Mouse (Mus musculus) adrenal gland, postnatal 25 days (tissue): ENCODE measurements around the gene Duox2. TPM values are rescaled to one million over a fixed set of nuclear protein-coding genes. Genes with fewer than 3 reads are reported as not detected.
A peak's percentile ranks its signal among the peaks of the same experiment; 100 is the strongest.

ENCODE experiments used
- DNase-seq: peaks from one replicate; pipeline ENCODE4 v3.0.0; 2021; ENCODE audit warnings: mixed read lengths
- total RNA-seq: library from RNA; stranded (reverse); gene quantifications from 2 replicates; pipeline ENCODE4 v1.2.3, GENCODE M21; 2021

Gene Duox2
- total RNA-seq, 1 experiment from 2014 or later, result not detected

DNA sequence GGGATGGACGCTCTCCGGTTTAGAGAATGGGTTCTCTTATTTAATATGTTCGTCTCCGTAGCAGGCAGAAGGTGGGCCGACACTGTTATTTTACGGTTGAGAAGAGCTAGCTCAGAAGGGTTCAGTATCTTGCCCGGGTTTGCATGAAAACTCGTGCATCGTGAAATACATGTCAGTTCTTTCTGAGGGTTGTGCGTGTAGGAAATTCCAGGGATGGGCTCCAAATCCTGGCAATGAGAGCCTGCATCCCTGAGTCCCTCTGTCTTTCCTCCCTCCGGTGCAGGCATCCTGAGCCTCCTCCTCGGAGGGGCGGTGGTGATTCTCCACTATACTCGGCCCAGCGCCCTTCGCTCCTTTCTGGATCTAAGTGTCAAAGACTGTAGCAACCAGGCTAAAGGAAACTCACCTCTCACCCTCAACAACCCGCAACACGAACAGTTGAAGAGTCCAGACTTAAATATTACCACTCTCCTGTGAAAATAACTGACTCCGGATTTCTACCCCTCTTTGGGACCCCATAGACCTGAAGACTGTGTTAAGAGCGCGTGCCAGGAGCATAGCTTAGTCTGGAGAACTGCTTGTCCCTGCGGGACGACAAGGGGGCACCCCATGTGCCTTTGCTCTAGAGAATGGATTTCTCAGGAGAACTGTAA lies 3.8 kb upstream of the Duox2 start:
- no peak for DNase-seq

DNA sequence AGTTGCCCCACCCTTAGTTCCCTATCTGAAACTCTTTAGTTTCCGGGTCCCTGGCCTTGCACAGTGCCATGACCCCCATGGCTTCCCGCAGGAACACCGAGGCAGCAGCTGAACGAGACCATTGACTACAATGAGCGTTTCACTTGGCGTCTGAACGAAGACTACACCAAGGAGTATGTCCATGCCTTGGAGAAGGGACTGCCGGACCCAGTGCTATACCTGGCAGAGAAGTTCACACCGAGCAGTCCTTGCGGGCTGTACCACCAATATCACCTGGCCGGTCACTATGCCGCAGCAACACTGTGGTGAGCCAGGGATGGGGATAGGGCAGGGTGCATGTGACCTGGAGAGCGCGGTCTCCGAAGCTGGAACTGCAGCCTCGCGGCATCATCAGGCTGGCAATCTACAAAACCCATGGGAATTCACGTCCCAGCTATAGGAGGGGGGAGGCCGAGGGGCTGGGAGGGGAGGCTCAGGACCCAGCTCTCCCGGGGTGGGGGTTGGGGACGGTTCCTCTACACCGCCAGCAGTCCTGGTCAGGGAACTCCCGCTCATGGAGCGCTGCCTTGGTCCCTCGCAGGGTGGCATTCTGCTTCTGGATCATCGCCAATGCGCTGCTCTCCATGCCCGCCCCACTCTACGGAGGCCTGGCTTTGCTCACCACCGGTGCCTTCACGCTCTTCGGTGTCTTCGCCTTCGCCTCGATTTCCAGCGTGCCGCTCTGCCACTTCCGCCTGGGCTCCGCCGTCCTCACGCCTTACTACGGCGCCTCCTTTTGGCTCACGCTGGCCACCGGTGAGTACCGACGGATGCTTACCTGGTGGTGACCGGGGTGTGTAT lies 3.1 kb upstream of the Duox2 start:
- DNase-seq, result peak; percentile 47

DNA sequence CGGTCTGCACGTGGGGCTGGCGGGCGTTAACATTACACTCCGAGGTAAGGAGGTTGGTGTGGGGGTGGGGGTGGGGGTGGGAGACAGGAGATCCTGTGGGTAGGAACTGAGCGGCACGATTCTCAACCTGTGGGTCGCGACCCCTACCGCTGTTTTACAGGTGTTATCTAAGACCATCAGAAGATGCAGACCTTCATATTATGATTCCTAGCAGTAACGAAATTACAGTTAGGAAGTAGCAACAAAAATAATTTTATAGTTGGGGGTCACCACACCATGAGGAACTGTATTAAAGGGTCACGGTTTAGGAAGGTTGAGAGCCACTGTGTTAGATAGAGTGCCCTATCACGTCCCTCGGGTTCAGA lies 2.4 kb upstream of the Duox2 start:
- no peak for DNase-seq

DNA sequence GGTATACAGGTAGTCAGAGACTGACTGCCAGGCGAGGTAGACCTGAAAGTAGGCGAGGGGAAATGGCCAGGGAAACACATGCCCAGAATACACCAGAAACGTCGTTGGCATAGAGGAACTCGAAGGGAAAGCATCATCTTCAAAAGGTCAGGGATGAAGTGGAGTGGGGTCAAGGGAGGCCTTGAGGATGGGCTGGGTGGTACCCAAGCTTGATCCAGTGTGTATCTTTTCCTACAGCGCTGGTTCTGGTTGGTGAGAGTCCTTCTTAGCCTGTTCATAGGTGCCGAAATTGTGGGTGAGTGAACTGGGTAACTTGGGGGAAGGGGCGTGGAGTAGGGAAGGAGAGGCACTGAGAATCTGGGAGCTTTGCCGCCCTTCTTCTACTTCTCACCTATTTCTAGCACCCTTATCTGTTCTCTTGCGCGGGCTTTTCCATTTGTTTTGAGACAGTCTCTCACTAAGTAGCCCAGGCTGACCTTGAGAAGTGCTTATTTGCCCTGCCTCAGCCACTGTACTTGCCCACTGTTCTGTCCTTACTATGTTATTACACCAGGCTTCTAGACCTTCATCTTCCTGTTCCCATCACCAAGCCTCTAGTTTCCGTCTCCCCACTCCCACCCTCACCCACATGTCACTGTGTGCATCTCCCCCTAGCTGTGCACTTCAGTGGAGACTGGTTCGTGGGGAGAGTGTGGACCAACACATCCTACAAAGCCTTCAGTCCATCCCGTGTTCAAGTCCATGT lies 1.8 kb upstream of the Duox2 start:
- no peak for DNase-seq

DNA sequence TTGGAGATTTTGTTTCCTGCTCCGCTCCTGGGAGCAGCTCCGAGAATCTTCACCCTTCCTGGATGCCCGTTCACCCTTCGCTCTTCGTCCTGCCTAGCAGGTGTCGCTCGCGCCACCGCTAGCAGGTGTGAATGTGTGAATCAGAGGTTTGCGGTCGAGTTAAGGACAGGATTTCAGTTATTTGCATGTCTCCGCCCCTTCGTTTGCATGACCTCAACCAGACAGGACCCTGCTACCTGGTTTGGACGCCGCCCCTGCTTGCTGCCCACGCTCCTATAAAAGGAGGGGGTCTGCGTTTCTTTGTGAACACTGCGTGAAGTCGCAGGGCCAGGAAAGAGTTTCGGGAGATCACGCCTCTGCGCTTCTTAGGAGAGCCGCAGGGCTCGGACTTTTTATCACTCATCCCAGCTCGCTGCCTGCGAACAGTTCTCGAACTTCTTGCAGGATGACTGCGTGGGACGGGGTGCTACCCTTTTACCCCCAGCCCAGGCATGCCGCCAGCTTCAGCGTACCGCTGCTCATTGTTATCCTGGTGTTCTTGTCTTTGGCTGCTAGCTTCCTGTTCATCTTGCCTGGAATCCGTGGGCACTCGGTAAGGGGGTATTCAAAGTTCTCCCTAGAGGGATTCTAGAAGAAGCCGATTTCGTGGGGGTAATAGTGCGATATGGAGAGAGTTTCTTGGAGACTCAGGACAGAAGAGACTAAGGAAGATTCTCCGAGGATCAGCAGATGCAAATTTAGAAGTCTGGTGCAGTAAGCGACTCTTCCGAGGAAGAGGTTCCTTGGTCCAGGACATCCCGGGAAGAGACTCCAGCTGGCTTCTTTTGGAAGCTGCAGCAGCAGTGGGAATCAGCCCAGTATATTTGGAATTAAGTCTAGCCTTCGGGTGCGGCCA lies 594 bp upstream of the Duox2 start, which contains the start of gene Duoxa2:
TSS of gene Duoxa2 (plus strand) at position 305 of the 895 bp plus-strand sequence.
- DNase-seq, result peak; percentile 21

DNA sequence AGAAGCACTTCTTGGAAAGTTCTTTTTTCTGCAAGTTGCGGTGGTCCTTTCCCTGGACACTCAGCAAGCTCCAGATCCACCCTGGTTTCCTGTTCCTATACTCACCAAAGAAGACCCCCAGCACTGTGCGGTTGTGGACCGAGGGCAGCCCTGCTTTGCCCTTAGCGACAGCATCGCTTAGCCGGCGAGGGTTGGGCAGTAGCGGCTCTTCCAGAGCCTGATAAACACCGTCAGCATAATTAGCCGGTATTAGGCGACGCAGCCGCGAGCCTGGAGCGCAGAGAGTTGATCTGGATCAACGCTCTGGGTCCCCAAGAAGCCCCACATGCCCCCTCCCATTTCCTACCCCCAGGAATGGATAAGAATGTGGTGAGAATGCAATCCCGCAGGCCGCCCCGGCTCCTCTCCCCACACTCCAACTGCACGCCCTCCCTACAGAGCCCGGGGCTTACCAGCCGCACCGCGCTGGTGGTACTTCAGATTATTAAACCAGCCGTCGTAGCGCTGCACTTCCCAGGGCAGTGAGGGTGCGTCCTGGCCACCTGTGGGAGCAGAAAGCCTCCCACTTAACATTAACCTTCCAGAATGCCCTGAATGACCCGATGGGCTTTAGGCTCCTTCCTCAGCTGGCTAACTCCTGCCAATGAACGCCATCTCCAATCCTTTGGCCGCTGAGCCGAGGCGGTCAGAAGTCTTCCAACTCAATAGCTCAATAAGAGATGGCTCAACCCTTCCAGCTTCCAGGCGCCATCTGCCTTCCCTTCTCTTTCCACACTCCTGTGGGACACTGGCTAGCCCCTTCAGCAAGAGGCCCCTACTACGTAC lies 766 bp downstream of the Duox2 start:
- no peak for DNase-seq

DNA sequence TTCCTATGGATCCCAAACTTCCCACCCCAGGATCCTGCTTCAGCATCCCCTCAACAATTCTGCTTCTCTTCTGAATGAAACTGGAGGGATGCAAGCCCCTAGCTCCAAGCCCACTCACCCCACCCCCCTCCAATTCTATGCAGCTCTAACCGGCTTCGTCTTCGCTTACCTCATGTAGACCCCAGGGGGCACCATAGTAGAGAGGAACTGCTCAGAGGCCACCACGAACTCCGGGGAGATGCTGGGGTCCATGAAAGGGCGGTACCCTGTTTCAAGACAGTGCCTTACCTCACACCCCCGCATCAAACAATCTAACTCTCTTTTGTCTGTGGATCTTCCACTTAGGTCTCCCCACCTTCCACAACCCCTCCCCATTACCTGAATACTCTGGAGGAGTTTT lies 3.3 kb downstream of the Duox2 start:
- no peak for DNase-seq

DNA sequence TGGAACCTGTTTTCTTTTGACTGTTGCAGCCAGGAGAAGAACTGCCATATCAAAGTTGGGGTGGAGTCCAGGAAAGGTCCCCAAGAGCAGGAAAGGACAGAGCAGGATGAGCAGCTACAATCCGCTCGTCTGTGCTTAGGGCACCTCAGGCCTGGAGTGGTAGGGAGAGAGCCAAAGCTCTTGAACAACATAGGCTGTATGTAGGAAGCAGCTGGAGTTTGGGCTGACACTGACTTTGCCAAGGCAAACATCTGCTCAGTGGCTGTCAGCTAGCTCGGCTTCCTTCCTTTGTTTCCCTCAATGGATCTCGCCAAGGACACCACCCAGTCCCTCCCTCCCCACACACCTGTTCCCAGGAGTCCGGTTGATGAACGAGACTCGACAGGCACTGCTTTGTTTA lies 12.1 kb downstream of the Duox2 start:
- no peak for DNase-seq

DNA sequence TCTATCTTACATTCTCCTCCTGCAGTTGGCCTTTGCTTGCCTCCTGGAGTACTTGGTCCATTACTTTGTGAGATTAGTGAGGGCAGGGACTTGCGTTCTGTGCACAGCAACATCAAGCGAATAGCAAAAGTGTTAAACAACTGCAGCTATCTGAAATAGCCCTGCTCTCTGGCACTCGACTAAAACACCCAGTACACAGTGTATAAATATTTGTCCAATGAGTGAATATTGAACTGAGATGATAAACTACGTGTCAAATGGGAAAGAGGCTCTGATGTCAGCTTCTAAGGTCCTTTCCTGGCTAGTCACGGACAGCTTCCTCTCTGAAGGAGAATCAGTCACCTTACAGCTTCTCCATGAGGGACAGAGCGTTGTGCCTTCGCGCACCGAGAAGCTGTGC lies 14.2 kb downstream of the Duox2 start:
- DNase-seq, result no peak

DNA sequence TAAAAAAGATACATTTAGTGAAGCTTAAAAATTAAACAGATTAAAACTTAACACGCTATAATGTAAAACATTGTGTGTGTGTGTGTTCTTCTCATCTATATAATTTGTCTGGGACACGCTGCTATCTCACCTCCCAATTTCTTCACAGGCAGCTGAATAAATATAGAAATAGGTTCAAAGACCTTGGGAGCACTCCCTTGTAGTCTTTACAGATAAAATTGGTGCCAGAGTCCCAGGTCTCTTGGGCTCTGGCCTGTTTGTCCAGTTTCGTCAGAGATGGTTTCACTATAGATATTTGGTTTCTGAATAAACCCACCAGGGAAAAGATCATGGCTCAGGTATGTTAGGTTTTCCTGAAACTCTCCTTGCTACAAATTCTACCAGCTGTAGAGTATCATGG lies 19.5 kb downstream of the Duox2 start:
- DNase-seq, result no peak

DNA sequence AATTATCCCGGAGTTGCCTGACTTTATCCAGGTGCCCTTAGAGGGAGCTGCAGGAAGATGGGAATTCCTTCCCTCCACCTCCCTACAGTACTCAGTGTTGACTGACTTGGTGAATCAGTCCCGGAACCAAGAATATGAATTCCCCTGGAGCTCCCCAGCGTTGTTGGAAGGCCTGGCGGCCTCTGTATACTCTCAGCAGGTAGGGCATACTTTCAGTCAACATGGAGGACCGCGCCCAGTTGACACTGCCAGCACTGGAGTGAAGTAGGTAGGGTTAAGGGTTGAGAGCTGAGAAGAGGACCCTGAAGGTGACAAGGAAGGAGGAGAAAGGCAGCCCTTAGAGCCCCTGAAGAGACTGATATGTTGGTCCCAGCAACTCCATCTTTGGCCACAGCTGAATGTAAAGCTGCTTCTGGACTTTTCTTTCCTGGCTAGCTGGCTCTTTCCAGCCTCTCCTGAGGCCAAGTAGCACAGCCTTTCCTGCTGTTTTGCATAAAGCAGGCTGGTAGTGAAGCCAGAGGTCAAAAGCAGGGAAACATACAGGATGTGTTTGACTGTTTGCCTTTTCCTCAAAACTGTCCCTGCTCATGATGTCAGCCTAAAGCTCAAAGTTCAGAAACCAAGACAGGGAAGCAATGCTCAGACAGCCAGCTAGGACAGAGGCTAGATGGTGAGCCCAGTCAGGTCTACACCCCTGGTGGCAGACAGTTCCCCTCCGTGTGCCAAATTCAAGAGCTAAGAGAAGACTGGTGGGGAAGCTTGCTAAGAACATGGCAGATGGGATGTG lies 31.6 kb downstream of the Duox2 start:
- no peak for DNase-seq

DNA sequence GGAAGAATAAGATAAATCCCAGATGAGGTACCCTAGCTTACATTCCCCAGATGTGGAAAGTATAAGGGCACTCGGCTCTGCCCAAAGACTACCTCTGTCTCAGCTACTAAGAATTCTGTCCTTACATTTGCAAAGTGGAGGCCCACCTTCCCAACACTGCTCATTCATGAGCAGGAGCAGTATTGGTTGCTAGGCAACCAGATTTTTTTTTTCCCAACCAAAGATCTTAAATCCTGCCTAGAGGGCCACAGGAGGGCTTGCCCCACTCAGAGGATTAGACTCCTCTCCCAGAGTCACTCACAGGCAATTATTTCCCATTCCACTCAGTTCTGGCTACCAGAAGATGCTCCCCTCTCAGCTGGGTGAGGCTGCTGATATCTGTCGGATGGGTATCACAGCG lies 33.6 kb downstream of the Duox2 start:
- DNase-seq, result no peak

DNA sequence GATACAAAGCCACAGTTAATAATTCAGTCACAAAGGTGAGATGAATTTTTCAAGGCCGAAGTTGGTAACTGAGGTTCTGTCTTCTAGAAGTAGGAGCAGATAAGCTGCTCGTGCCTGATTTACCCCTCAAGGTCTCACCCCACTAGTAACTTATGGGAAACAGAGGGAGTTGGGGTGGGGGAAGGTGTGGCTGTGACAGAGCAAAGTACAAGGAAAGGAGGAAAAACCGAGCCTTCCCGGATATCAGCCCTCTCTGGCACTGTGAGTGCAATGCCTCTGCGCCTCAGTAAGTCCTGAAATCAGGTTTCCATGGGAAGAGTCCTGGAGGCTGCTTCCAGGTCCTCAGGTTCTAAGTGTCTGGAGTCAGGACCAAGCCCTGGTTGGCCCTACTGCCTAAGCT lies 37.5 kb downstream of the Duox2 start:
- DNase-seq, result no peak

DNA sequence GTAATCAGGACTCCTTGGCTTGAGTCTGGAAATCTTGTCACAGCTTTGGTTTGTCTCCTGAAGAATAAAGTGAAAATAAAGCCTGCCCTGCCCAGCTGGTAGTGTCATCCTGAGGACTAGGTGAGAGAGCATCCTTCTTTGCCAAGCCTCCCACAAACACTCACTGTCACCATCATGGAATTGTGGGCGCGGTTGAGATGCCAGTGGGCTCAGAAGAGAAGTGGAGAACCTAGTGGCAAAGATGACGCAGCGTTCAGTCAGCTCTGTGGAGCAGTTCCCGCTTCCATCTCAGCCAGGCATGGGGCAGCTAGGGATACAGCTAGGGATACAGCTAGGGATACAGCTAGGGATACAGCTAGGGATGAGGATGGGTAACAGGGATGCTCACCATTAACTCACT lies 42.3 kb downstream of the Duox2 start:
- DNase-seq, result no peak

DNA sequence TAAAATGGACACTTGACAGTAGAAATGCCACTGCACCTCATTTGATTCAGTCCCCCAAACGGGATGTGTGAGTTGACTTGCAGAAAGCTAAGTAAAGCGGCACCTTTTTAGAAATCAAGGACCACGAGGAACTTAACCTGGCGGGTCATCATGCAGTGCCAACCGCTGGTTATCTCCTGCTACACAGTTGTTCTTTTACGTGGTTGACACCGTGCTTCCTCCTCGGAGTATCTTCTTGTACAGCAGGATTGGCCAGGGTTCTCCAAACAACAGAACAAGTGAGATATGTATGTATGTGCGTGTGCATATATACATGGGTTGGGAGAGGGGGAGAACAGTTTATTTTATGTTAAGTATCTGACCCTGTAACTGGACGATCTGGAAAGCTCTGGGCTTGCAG lies 50.5 kb downstream of the Duox2 start:
- DNase-seq, result no peak

DNA sequence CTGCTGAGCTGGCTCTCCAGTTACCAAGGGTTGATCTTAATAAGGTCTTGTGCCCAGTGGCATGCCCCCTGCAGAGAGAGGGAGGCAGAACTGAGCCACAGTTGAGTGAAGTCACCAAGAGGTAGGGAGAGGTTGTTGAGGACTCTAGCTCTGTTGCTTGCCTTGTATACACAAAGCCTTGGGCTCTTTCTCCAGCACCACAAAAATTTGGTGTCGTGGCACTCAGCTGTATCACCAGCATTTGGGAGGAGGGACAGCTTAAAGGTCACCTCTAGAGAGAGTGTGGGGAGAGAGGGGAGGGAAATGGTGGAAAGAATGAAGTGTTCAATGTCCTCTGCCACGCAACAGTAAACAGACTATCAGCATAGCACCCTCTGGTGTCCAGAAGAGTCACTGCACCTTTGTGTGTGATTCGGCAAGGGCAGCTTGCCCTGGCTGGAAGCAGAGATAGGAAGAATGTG lies 54.5 kb downstream of the Duox2 start:
- peak; percentile 66 for DNase-seq

DNA sequence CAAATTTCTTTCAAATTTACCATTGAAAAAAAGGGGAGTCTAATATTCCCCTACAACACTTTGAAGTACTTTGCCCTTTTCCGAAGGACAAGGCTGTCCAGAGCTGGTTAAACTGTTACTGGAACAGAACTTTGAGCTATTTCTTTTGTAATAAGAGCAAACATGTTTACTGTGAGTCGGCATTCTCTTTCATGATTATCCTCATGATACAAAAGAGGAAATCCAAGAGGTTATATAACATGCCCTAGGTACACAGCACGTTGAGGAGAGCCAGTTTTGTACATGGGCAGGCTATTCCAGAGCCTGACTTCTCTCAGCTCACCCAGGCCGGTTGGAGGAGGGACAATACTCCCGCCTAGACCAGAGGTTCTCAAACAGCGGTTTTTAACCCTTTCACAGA lies 56.3 kb downstream of the Duox2 start:
- no peak for DNase-seq

DNA sequence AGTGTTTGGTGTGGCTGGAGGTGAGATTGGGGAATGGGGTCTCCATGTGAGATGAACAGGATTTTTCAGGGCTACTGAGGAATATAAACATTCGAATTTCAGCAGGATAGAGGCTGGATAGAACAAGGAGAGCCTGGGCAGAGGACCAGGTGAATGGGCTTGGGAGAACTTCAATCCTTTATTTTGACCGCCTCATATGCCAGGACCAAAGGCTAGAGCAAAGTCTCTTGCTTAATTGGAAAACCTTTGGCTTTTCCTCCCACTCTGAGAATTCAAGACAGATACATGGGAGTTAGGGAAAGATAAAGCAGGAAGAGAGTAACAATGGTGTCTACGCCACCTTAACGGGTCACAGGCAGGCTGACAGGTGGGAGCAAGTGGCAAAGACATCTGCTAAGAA lies 57.0 kb downstream of the Duox2 start:
- no peak for DNase-seq

DNA sequence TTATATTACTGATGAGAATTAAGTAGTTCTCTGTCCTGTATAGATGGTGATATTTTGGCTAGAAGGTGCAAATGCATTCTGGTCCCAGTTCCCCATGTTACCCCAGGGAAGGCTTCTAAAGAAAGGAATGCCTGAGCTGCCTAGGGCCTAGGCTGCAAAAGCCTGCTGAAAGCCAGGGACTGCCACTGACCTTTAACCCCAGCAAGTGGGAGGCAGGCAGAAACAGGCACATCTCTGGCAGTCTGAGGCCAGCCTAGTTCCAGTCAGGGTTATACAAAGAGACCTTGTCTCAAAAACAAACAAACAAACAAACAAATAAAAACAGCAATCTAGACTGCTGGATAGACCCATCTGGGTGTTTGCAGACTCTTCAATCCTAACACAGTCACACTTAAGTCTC lies 57.5 kb downstream of the Duox2 start:
- DNase-seq, result no peak

DNA sequence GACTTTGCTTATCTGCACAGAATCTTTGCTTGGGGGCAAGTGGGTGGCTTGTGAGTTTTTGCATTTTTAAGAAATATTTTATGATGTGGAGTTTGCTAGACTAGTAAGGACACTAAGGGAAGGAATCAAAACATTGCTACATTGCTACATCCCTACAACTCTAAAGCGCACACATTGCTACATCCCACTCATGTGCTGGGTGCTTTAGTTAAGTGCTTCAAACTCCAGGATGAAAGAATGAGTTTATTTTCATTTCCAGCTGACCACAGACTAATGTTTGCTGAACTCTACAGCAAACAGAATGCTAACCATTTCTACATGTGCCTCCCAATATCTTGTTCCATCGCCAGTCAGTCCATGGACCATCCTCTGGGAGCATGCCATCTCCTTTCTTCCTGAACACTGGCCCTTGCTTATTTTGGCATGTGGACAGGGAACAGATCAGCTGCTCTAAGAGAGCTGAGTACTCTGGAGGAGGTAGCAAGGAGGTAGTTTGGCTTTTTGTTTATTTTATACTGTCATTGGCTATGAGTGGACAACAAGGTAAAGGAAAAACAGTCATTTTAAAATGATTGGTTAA lies 60.3 kb downstream of the Duox2 start:
- no peak for DNase-seq
